Mouse (Mus musculus) embryonic fibroblast, embryonic 13.5 days (primary cell): Measurements from ENCODE around the gene Tekt1.

Experiments
- CTCF ChIP-seq: IDR thresholded peaks from 2 replicates; pipeline ENCODE4 v1.5.1; 2011; ENCODE audit warnings: mild to moderate bottlenecking, control low read depth, low read length, moderate library complexity, borderline replicate concordance; ENCODE audit not compliant: insufficient read depth
- POLR2A ChIP-seq: IDR thresholded peaks from 2 replicates; pipeline ENCODE4 v1.6.1; 2011; ENCODE audit warnings: low read depth, mild to moderate bottlenecking, control low read depth, low read length, moderate library complexity

GRCm38 (mm10) chr11:72393669-72394068, 31.4 kb upstream of the Tekt1 start:
- no peak for TF ChIP-seq POLR2A
- TF ChIP-seq CTCF: no peak
